Mouse (Mus musculus): ENCODE data around the gene Scamp2. TPM values are rescaled to one million over a fixed set of nuclear protein-coding genes. Genes with fewer than 3 reads are reported as not detected.
A peak's percentile ranks its signal among the peaks of the same experiment; 100 is the strongest.

Scamp2 gene
- polyA plus RNA-seq, 1 experiment from 2014 or later, result 53.4 TPM

DNA sequence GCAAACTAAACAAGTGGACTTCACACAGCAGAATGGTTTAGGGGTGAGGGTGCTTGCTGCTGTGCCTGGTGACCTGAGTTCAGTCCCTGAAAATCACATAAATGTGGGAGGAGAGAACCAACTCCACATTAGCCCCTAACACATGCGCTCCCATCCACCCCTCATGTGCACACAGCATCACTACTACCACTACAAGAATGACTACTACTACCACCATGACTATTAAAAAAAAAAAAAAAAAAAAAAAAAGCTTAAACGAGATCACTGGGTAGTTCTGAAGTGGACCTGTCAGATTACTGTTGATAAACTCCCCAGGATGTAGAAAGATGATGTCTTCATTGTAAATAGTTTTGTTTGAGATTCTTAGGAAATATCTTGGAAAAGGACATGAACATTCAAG is 1.2 kb upstream of the Scamp2 start:
- no peaks in the 10 kb centered on the region for H3K36me3 ChIP-seq (ENCODE audit: control insufficient read depth, insufficient read depth)
- no peak overlapping the region for H3K4me2 ChIP-seq (ENCODE audit: low read depth, low read length)
- H3K9me3 ChIP-seq (replicated peaks; ENCODE audit: control insufficient read depth, low read length), result no peaks in the 10 kb centered on the region
- H3K4me1 ChIP-seq (ENCODE audit: control insufficient read depth, insufficient read depth, low read length), result peaks cover 28% of the 10 kb centered on the region
- no peaks in the 10 kb centered on the region for H3K27me3 ChIP-seq (ENCODE audit: control insufficient read depth, insufficient read depth, low read length)
- ATAC-seq (replicated peaks; ENCODE audit: extremely low read depth, insufficient read depth, low FRiP score), result no peak
- no peak overlapping the region for H3K4me3 ChIP-seq (ENCODE audit: low read length)
- H3K9ac ChIP-seq (ENCODE audit: low read length), result no peak overlapping the region
- H3K27ac ChIP-seq (ENCODE audit: low read length), result no peak overlapping the region
- WGBS, result 61% methylated on average over 2 of the region's 2 CpGs

DNA sequence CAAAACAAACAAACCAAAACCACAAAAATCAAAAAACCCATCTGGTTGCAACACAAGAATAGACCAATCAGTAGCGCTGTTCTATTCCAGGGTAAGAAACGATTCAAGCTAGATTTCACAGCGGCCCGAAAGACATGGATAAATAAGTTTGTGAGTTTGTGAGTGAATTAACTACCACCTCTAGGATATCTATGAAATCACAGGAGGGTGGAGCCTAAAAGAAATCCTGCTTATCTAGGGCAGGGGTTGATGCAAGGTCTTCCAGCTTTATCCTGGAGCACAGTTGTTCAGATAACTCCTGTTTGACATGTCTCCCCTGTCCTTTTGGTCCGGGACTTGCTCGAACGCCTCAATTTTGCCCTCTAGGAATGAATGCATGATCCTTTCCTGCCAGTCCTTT is 480 bp upstream of the Scamp2 start:
- no peak overlapping the region for H3K27ac ChIP-seq (ENCODE audit: low read length)
- H3K9ac ChIP-seq (ENCODE audit: low read length), result peak overlapping the region; percentile 76
- no peaks in the 10 kb centered on the region for H3K36me3 ChIP-seq (ENCODE audit: control insufficient read depth, insufficient read depth)
- H3K9me3 ChIP-seq (replicated peaks; ENCODE audit: control insufficient read depth, low read length), result no peaks in the 10 kb centered on the region
- 27% methylated on average over 7 of the region's 7 CpGs for WGBS
- peak overlapping the region; percentile 76 for H3K4me3 ChIP-seq (ENCODE audit: low read length)
- peaks cover 28% of the 10 kb centered on the region for H3K4me1 ChIP-seq (ENCODE audit: control insufficient read depth, insufficient read depth, low read length)
- ATAC-seq (replicated peaks; ENCODE audit: extremely low read depth, insufficient read depth, low FRiP score), result no peak
- peak overlapping the region; percentile 84 for H3K4me2 ChIP-seq (ENCODE audit: low read depth, low read length)
- no peaks in the 10 kb centered on the region for H3K27me3 ChIP-seq (ENCODE audit: control insufficient read depth, insufficient read depth, low read length)

DNA sequence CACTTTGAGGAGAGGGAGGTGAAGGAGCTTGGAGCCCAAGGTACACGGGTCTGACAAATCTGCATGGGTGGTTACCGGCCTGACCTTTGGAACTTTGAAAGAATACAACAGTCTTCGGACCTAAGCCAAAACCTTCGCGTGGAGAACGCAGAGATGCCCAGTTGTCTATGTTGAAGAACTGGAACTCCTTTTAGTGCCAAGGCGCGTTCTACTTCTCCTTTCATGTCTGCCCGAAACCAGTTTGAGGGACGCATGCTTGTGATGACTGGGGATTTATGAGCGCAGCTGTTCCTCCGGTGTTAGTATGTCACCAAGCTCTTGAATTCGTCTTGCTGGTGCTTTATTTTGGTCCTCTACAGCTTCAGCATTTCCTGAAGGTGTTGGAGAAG is 962 bp downstream of the Scamp2 start:
- no peaks in the 10 kb centered on the region for H3K27me3 ChIP-seq (ENCODE audit: control insufficient read depth, insufficient read depth, low read length)
- H3K4me3 ChIP-seq (ENCODE audit: low read length), result peak overlapping the region; percentile 76
- H3K27ac ChIP-seq (ENCODE audit: low read length), result 0 out of 2 replicates have a peak overlapping the region, but pooled peaks have one; percentile 10
- 70% methylated on average over 13 of the region's 13 CpGs for WGBS
- peaks cover 35% of the 10 kb centered on the region for H3K4me1 ChIP-seq (ENCODE audit: control insufficient read depth, insufficient read depth, low read length)
- H3K36me3 ChIP-seq (ENCODE audit: control insufficient read depth, insufficient read depth), result no peaks in the 10 kb centered on the region
- no peak for ATAC-seq (replicated peaks; ENCODE audit: extremely low read depth, insufficient read depth, low FRiP score)
- H3K9me3 ChIP-seq (replicated peaks; ENCODE audit: control insufficient read depth, low read length), result no peaks in the 10 kb centered on the region
- H3K9ac ChIP-seq (ENCODE audit: low read length), result peak overlapping the region; percentile 76
- H3K4me2 ChIP-seq (ENCODE audit: low read depth, low read length), result peak overlapping the region; percentile 84

DNA sequence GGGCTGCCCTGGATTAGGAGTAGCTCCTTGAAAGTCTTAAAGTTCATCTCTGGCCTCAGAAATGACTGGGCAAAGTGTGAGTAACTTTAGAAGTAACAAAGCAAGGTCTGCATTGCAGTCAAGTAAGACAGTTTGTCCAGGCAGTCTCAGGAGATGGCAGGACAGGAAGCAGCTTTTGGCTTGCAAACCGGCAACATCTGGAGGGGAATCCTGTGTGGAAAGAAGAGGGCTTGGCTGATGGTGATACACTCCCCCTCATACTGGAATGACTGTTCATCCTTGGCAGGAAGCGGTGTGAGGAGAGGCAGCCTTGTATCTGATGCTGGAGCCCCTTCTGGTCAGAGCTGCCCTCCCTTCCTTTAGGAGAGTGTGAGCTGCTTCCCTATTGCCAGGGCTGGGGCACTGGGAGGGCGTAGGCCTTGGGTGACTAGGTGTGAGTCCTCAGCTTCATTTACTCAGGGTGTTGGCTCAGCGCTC is 2.2 kb downstream of the Scamp2 start:
- no peaks in the 10 kb centered on the region for H3K27me3 ChIP-seq (ENCODE audit: control insufficient read depth, insufficient read depth, low read length)
- peak; percentile 12; the same call in 1 of the 2 replicates for ATAC-seq (replicated peaks; ENCODE audit: extremely low read depth, insufficient read depth, low FRiP score)
- H3K27ac ChIP-seq (ENCODE audit: low read length), result peak overlapping the region; percentile 66
- 49% methylated on average over 4 of the region's 4 CpGs for WGBS
- no peak overlapping the region for H3K4me3 ChIP-seq (ENCODE audit: low read length)
- peak overlapping the region; percentile 30; the same call in 1 of the 2 replicates for H3K9ac ChIP-seq (ENCODE audit: low read length)
- H3K9me3 ChIP-seq (replicated peaks; ENCODE audit: control insufficient read depth, low read length), result no peaks in the 10 kb centered on the region
- peaks cover 35% of the 10 kb centered on the region for H3K4me1 ChIP-seq (ENCODE audit: control insufficient read depth, insufficient read depth, low read length)
- peak overlapping the region; percentile 18; the same call in 1 of the 2 replicates for H3K4me2 ChIP-seq (ENCODE audit: low read depth, low read length)
- no peaks in the 10 kb centered on the region; the same call in 1 of the 2 replicates for H3K36me3 ChIP-seq (ENCODE audit: control insufficient read depth, insufficient read depth)

DNA sequence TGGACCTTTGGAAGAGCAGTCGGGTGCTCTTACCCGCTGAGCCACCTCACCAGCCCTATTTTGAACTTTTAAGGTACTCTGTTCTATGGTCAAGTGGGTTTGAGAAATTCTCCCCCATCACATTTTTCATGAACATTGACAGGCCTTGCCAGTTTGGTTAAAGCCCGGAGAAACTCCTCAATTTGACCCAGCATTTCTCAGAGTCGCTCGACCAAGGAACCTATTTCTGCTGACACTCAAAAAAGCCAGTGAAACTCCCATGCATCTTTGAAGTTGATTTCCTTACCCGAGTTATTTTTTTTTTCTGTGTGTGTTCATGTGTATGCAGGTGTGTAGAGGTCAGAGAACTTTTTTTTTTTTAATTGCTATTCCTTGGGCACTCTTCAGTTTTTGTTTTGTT is 3.9 kb downstream of the Scamp2 start:
- no peak overlapping the region for H3K4me2 ChIP-seq (ENCODE audit: low read depth, low read length)
- peaks cover 35% of the 10 kb centered on the region for H3K4me1 ChIP-seq (ENCODE audit: control insufficient read depth, insufficient read depth, low read length)
- 92% methylated on average over 6 of the region's 6 CpGs for WGBS
- no peak overlapping the region for H3K4me3 ChIP-seq (ENCODE audit: low read length)
- peaks cover 3% of the 10 kb centered on the region; the same call in 1 of the 2 replicates for H3K36me3 ChIP-seq (ENCODE audit: control insufficient read depth, insufficient read depth)
- H3K27ac ChIP-seq (ENCODE audit: low read length), result no peak overlapping the region
- no peak overlapping the region for H3K9ac ChIP-seq (ENCODE audit: low read length)
- no peaks in the 10 kb centered on the region for H3K27me3 ChIP-seq (ENCODE audit: control insufficient read depth, insufficient read depth, low read length)
- no peaks in the 10 kb centered on the region for H3K9me3 ChIP-seq (replicated peaks; ENCODE audit: control insufficient read depth, low read length)
- no peak for ATAC-seq (replicated peaks; ENCODE audit: extremely low read depth, insufficient read depth, low FRiP score)

DNA sequence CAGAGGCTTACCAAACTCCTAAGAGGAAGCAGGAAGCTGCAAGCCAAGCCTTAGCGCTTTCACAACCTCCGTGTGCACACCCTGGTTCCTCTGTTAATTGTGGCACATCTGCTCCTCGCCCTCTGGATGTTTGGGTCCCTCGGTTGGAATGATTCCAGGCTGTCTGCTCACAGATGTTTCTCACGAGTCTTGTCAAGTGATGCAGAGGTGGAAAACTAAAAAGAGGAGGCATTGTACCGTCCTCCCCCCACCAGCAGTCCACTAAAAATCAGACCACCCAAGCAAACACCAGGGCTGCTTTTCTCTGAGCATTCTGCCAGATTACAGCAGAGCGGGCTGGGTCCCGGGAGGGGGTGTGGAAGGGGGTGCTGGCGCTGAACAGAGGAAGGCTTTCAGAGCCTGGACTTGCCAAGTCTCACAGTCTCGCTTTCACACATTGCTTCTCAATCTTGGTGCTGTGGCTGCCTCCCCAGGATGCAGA is 5.0 kb downstream of the Scamp2 start:
- ATAC-seq (replicated peaks; ENCODE audit: extremely low read depth, insufficient read depth, low FRiP score), result no peak
- 0 out of 2 replicates have a peak overlapping the region, but pooled peaks have one; percentile 6 for H3K4me2 ChIP-seq (ENCODE audit: low read depth, low read length)
- H3K27ac ChIP-seq (ENCODE audit: low read length), result 0 out of 2 replicates have a peak overlapping the region, but pooled peaks have one; percentile 2
- WGBS, result 33% methylated on average over 10 of the region's 10 CpGs
- no peak overlapping the region for H3K4me3 ChIP-seq (ENCODE audit: low read length)
- no peaks in the 10 kb centered on the region for H3K9me3 ChIP-seq (replicated peaks; ENCODE audit: control insufficient read depth, low read length)
- peaks cover 3% of the 10 kb centered on the region; the same call in 1 of the 2 replicates for H3K36me3 ChIP-seq (ENCODE audit: control insufficient read depth, insufficient read depth)
- H3K27me3 ChIP-seq (ENCODE audit: control insufficient read depth, insufficient read depth, low read length), result no peaks in the 10 kb centered on the region
- H3K4me1 ChIP-seq (ENCODE audit: control insufficient read depth, insufficient read depth, low read length), result peaks cover 31% of the 10 kb centered on the region
- H3K9ac ChIP-seq (ENCODE audit: low read length), result no peak overlapping the region

DNA sequence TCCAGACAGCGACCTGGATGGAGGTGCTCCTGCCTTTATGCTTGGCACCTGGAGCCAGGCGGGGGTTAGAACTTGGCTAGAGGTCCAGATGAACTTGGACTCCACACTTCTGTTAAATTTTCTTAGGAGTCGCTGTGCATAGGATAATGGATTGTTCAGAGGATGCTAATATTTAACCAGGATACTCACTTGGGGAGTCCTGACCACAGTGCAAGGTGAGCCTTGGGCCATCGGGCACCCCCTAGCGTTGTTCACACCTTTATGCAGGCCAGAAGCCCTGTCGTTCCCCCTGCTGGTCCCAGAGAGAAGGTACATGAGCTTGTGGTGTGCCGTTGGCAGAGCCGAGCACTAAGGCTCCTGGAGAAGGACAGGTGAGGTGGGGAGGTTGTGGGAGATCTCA is 6.1 kb downstream of the Scamp2 start:
- H3K27ac ChIP-seq (ENCODE audit: low read length), result no peak overlapping the region
- WGBS, result 59% methylated on average over 8 of the region's 8 CpGs
- no peak overlapping the region for H3K9ac ChIP-seq (ENCODE audit: low read length)
- no peak for ATAC-seq (replicated peaks; ENCODE audit: extremely low read depth, insufficient read depth, low FRiP score)
- no peak overlapping the region for H3K4me2 ChIP-seq (ENCODE audit: low read depth, low read length)
- H3K27me3 ChIP-seq (ENCODE audit: control insufficient read depth, insufficient read depth, low read length), result no peaks in the 10 kb centered on the region
- H3K4me3 ChIP-seq (ENCODE audit: low read length), result no peak overlapping the region
- peaks cover 3% of the 10 kb centered on the region; the same call in 1 of the 2 replicates for H3K36me3 ChIP-seq (ENCODE audit: control insufficient read depth, insufficient read depth)
- H3K9me3 ChIP-seq (replicated peaks; ENCODE audit: control insufficient read depth, low read length), result no peaks in the 10 kb centered on the region
- peaks cover 25% of the 10 kb centered on the region for H3K4me1 ChIP-seq (ENCODE audit: control insufficient read depth, insufficient read depth, low read length)

DNA sequence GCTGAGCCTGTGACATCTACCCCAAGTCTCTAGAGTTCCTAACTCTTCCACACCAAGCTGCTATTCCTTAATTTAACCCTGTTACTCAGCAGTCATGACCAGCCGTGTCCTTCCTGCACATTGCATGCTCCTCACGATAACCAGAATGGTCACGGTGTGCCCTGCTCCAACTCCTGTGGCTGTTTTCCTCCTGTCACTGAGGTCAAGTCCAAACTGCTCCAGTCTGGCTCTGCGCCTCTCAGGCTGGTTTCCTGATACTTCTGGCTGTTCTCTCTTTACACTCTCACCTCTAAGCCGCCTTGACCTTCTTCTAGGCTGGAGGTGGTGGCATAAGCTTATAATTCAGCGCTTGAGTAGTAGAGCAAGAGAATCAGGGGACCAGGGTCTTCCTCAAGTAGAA is 7.8 kb downstream of the Scamp2 start:
- no peak overlapping the region for H3K4me2 ChIP-seq (ENCODE audit: low read depth, low read length)
- H3K9ac ChIP-seq (ENCODE audit: low read length), result no peak overlapping the region
- H3K27me3 ChIP-seq (ENCODE audit: control insufficient read depth, insufficient read depth, low read length), result no peaks in the 10 kb centered on the region
- peaks cover 11% of the 10 kb centered on the region for H3K4me1 ChIP-seq (ENCODE audit: control insufficient read depth, insufficient read depth, low read length)
- no peaks in the 10 kb centered on the region for H3K9me3 ChIP-seq (replicated peaks; ENCODE audit: control insufficient read depth, low read length)
- H3K4me3 ChIP-seq (ENCODE audit: low read length), result no peak overlapping the region
- H3K27ac ChIP-seq (ENCODE audit: low read length), result no peak overlapping the region
- H3K36me3 ChIP-seq (ENCODE audit: control insufficient read depth, insufficient read depth), result peaks cover 3% of the 10 kb centered on the region; the same call in 1 of the 2 replicates
- WGBS, result 68% methylated on average over 6 of the region's 6 CpGs
- ATAC-seq (replicated peaks; ENCODE audit: extremely low read depth, insufficient read depth, low FRiP score), result no peak

DNA sequence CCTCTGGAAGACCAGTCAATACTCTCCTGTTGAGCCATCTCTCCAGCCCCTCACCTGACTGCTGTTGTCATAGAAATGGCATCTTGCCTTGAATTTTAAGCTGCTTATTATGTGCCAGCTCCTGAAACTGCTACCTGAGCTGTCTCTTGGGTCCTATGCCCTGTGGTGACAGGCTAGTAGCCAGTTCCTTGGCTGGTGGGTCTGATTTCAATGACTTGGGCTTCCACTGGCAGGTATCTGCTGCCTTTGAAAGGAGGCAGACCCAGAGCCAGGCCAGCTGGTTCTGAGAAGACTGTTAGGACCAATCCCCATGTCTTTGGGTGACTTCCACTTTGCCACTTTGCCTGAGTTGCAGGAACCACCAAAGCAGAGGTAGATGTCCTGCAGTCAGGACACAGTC is 13.7 kb downstream of the Scamp2 start:
- Histone ChIP-seq H3K36me3 (ENCODE audit: control insufficient read depth, insufficient read depth) (peaks cover 12% of the 10 kb centered on the region), H3K9me3 (replicated peaks; ENCODE audit: control insufficient read depth, low read length) (no peaks in the 10 kb centered on the region), H3K4me1 (ENCODE audit: control insufficient read depth, insufficient read depth, low read length) (no peaks in the 10 kb centered on the region), H3K9ac (ENCODE audit: low read length) (no peak overlapping the region), H3K4me3 (ENCODE audit: low read length) (no peak overlapping the region), H3K27me3 (ENCODE audit: control insufficient read depth, insufficient read depth, low read length) (no peaks in the 10 kb centered on the region), H3K4me2 (ENCODE audit: low read depth, low read length) (no peak overlapping the region), H3K27ac (ENCODE audit: low read length) (no peak overlapping the region)
- ATAC-seq (replicated peaks; ENCODE audit: extremely low read depth, insufficient read depth, low FRiP score), result no peak

Measured in heart, embryonic 16.5 days (tissue).